Mouse (Mus musculus): ENCODE results near the gene Ly75.

Gene Ly75

DNA sequence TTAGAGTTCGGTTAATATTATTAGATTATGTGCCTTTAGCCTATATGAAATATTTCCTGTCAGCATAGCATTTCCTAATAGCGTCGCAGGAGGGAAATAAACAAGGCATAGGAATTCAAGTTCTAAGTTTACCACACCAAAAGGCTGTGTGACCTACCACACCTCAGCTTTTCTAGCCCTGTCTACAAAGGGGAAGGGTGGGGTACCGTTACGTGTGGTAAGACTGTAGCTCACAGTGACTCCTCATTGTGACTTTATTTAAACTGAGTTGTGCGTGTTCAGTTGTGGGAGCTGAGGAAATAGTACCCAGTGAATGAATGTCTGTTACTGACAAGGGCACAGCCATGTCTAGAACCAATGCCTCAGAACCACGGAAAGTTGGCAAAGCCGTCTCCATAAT, 8.0 kb downstream of the Ly75 start:
- peak; percentile 53 for DNase-seq (ENCODE audit: low read depth, low spot score)

DNA sequence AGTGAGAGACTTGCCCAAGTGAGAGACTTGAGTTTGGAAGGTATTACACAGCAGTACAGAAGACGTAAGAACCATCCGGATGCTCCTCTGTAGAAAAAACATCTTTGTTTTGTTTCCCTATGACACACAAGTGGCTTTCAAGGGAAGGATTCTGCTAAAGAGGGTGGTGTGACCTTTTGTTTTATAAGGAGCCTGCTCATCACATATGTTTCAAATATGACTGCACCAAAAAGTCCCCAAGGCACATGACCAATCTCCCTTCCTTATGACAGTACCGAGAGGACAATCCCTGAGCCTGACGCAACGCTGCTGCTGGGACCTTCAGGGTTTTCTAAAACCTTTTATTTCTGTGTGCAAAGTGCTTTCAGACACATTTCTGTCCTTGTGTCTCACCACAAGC, 12.9 kb downstream of the Ly75 start:
- DNase-seq (ENCODE audit: low read depth, low spot score) = no peak

- DNase-seq (ENCODE audit: low read depth, low spot score) = no peak
Measured at GRCm38 (mm10) chr2:60369454-60369853, 13.6 kb downstream of the Ly75 start.

- DNase-seq (ENCODE audit: low read depth, low spot score) = no peak
Measured at GRCm38 (mm10) chr2:60367871-60368270, 15.2 kb downstream of the Ly75 start.

DNA sequence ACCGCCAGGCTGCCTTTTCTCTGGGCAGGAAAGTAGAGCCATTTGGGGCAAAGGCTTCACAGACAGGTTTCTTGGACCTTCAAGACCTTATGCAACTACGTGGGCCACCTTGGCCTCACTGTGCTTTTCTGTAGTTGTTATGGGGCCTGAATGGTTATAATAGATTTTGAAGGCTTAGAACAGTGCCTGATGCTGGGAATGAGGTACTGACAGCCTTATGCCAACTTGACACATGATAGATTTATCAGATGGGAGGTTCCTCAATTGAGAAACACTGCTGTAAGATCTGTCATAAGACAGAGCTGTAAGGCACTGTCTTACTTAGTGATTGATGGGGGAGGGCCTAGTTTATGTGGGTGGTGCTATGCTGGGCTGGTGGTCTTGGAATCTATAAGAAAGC, 15.9 kb downstream of the Ly75 start:
- DNase-seq (ENCODE audit: low read depth, low spot score) = no peak

DNA sequence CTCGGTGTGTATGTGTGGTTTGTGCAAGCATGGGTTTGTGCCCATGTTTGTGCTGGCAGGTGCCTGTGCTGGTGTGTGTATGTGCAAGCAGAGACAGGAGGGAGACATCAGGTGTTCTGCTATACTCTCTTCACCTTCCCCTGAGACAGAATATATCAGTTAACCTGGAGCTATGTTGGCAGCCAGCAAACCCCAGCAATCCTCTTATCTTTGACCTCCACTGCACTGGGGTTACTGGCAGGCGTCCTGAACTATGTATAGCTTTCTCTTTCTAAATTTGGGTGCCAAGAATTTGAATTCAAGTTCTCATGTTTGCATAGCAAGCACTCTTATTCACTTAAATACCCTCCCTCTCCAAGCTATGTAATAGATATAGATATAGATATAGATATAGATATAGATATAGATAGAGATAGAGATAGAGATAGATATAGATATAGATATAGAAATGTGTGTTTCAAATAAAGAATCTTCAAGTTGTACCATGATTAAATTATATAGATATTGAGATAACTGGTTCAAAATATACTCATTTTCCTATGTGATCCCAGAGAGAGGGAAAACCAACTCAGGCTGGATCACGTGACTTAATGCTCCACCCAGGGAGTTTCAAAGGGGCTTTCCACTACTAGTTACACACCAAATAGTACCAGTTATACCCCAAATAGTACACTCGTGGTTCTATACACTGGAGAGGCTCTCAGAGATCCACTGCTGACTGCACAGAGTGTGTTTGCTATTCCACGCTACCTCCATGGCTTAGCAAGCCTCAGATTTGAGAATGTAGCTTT, 17.1 kb downstream of the Ly75 start:
- no peak for DNase-seq (ENCODE audit: low read depth, low spot score)

- DNase-seq (ENCODE audit: low read depth, low spot score) = no peak
Measured at GRCm38 (mm10) chr2:60365138-60365775, 17.8 kb downstream of the Ly75 start.

DNA sequence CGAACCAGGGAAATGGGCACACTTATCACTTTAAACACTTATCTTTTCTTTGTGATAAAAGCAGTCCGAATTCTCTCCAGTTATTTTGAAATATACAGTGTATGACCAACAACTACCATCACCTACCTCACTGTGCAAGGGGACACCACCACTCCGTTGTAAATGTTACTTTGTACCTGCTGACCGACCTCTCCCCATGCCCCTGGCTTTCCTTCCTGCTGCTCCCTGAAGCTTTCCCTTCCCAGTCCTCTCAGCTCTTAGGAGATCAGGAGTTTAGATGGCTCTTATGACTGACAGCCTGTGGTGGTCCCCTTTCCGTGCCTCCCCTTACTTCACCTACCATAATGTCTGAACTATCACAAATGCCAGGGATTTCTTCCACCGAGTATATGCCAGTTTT, 21.0 kb downstream of the Ly75 start:
- no peak for DNase-seq (ENCODE audit: low read depth, low spot score)

DNA sequence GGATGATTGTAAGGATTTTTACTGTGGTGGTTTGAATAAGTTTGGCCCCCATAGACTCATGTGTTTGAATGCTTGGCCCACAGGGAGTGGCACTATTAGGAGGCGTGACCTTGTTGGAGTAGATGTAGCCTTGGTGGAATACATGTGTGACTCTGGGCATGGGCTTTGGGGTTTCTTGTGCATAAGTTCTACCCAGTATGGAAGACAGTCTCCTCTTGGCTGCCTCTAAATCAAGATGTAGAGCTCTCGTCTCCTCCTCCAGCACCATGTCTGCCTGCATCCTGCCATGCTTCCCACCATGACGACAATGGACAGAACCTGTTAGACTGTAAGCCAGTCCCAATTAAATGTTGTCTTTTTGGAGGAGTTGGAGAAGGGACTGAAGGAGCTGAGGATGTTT, 23.3 kb downstream of the Ly75 start:
- DNase-seq (ENCODE audit: low read depth, low spot score) = no peak

DNA sequence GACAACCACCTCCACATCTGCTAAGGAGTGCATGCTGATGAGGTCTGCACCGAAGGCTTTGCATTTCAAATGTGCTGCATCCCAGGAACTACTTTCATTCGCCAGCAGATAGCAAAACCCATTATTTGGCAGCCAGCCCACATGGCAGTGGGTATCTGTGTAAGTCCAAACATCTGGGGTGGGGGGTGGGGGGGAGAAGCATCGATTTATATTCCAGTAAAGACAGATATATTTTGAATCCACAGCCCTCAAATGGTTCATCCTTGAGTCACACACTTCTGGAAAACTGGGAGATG, 27.8 kb downstream of the Ly75 start:
- no peak for DNase-seq (ENCODE audit: low read depth, low spot score)

DNA sequence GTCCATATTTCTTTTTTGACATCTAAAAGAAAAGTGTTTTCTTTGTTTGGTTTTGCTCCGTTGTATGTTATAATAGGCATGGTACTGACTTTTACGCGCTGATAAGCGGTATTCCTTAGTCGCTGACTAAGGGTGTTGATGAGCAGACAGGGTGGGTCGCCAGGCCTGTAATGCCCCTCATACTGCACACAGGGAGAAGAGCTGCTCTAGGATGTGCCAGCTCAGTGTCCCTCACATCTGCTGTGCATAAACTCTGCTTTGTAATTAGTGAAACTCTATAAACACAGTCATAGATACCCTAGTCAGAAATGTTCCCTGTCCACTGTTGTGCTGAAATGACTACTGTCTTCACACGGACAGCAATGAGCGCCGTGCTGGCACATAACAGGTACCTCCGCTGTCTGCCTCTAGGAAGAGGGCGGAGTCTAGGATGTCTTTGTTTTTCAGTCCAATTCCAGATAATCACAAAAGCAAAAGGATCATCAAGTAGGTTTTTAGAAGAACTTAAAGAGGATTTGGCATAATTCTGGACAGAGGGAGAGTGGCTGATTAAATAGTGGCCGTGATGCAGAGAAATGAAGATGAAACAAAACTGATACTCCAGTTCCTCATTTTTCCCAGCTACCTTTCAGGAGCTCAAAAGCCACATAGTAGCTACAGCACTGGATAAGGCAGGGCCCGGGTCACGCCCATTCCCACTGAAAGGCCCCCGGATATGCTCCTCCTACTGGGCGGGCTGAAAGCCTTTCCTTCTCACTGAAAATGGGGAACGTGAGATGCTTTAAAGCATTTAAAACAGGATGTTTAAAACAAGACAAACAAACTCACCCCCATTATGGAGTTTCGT, 28.3 kb downstream of the Ly75 start:
- DNase-seq (ENCODE audit: low read depth, low spot score) = peak; percentile 87

DNA sequence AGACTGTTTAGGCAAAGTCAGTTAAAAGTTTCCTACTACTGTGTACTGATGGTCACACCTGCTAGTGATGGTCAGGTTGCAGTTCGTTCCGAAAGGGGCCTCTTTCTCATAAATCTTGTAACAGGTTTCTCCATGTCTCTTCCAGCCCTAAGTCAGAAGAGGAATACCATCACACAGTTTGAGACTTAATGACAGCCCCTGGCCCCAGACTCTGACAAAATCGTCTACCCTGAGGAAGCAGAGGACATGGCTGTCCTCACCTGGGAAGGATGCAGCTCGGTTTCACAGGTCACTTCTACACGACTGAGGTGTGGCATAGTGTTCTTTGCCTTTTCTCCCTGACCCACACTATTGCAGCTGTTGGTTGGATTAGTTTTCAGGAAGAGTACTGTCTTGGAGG, 30.8 kb downstream of the Ly75 start:
- DNase-seq (ENCODE audit: low read depth, low spot score) = no peak

DNA sequence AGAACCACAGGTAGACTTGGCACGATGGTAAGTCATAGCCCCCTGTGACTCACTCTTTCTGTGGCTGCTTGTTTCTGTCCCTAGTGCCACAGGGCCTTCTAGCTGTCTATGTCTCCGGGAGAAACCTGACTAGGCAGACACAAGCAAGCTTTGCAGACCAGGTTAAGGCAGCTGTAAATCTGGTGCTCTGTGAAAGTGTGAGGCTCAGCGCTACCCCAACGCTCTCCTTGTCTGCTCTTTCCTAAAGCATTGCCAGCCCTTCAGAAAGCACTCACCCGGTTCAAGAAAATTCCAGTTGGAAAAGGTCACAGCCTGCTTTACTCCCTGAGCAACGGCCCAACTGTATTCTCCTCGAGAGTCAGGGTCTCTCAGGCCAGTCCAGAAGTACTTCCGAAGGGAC, 31.3 kb downstream of the Ly75 start:
- no peak for DNase-seq (ENCODE audit: low read depth, low spot score)

- DNase-seq (ENCODE audit: low read depth, low spot score) = no peak
Measured at GRCm38 (mm10) chr2:60347875-60348274, 35.2 kb downstream of the Ly75 start.

DNA sequence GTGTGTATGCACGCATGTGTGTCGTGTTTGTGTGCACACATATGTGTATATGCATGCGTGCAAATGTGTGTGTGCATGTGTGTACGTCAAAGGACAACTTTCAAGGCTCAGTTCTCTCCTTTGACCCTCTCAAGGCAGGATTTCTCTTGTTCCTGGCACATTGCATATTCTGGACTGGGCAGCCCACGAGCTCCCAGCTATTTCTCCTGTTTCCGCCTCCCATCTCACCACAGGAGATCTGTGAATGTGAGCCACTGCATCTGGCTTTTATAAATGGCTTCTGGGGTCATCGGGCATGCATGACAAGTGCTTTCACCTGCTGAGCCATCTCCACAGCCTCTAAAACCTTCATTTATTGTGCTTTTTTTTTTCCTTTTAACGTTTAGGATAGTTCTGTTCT, 36.6 kb downstream of the Ly75 start:
- DNase-seq (ENCODE audit: low read depth, low spot score) = no peak

DNA sequence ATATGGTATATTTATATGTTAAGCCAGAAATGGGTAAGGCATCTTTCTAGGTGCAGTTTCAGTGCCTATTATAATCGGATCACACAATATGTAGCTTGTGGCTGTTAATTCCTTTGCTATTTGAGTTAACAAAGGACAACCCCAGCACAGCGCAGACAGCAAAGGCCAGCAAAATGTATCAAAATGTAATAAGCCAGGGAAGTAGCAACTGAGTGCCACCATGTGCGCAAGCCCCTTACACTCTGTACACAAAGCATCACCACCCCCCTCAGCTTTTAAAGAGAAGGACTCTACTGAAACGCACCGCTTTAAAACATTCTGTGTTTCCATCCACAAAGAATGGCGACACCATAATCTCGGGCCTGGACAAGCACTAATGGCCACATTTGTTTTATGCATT, 37.4 kb downstream of the Ly75 start:
- DNase-seq (ENCODE audit: low read depth, low spot score) = no peak

- DNase-seq (ENCODE audit: low read depth, low spot score) = peak; percentile 40
Measured at GRCm38 (mm10) chr2:60343607-60344289, 39.4 kb downstream of the Ly75 start.

- DNase-seq (ENCODE audit: low read depth, low spot score) = no peak
Measured at GRCm38 (mm10) chr2:60342107-60342880, 40.8 kb downstream of the Ly75 start.

- DNase-seq (ENCODE audit: low read depth, low spot score) = peak; percentile 16
Measured at GRCm38 (mm10) chr2:60337937-60338336, 45.2 kb downstream of the Ly75 start.

DNA sequence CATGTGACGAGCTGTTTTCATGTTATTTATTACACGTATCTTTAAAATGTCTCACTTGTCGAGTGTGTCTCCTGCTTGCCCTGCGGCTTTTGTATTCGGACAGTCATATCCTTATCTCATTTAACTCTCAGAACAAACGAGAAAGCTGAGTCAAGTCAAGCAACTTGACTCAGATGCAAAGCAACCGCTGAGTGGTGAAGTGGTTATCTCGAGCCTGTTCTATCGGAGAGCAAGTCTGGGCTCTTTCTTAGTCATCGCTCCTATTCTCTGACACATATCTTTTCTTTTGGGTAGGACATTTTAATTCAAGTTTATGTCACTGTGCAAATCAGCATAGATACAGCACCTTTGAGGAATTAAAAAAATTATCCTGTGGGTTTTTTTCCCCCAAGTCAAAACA, 54.5 kb downstream of the Ly75 start:
- DNase-seq (ENCODE audit: low read depth, low spot score) = no peak

DNA sequence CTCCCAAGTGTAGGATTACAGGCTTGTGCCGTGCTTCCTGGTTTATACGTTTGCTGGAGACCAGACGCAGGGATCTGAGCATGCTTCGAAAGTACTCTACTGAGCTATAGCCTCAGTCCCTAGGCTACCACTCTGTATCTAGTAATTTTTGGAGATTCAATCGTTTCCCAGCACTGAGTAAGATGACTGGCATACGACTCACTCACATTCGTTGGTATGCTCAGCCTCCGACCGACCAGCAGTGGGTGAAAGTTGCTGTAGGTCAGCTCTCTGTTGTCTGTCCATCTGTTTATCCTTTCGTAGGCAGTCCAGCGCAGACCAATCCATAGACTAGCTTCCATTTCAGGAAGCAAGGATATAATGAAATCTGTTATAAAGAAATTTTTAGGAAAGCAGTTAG, 55.5 kb downstream of the Ly75 start:
- no peak for DNase-seq (ENCODE audit: low read depth, low spot score)

All from R1 (cell line).